Mouse (Mus musculus): Measurements from ENCODE around the gene Limd2.

- no peak for TF ChIP-seq POLR2AphosphoS2 (IDR thresholded peaks at IDR 0.05; ENCODE audit: insufficient read length, low read depth)
- no peak for TF ChIP-seq REST (IDR thresholded peaks at IDR 0.05; ENCODE audit: insufficient read depth, insufficient read length)
- TF ChIP-seq TCF12 (IDR thresholded peaks at IDR 0.05; ENCODE audit: insufficient read depth, poor library complexity, severe bottlenecking): no peak
- no peak for TF ChIP-seq MYOG (IDR thresholded peaks at IDR 0.05; ENCODE audit: control insufficient read depth in 1 of 3, insufficient read depth in 1 of 3, insufficient read length in 2 of 3, low read depth in 2 of 3)
- TF ChIP-seq SRF (IDR thresholded peaks at IDR 0.05; ENCODE audit: control insufficient read depth, insufficient read length, low read depth): no peak
- no peak for TF ChIP-seq MYOD1 (IDR thresholded peaks at IDR 0.05; ENCODE audit: control insufficient read depth in 1 of 3, insufficient read length in 2 of 3, low read depth in 2 of 3)
- no peak for TF ChIP-seq POLR2A (IDR thresholded peaks at IDR 0.05; ENCODE audit: insufficient read length, low read depth)
- no peak for TF ChIP-seq E2F4 (IDR thresholded peaks at IDR 0.05; ENCODE audit: insufficient read depth)
- no peak for TF ChIP-seq MAX (IDR thresholded peaks at IDR 0.05; ENCODE audit: low read depth)
Measured at GRCm38 (mm10) chr11:106152132-106152531, 8.5 kb downstream of the Limd2 start.
